In genomic region chr5:53214362-53214761, GRCm38 (mm10) we compare ENCODE assay signal across 8 mouse cellular contexts. TPM values are rescaled to one million over a fixed set of nuclear protein-coding genes. Genes with fewer than 3 reads are reported as not detected.
DNase-seq lines count a peak whose midpoint lies in the region; ATAC-seq and TF ChIP-seq lines count a peak whose summit lies in the region.

No protein-coding gene starts in this region.

- DNase-seq in heart, postnatal 14 days = no peak
- DNase-seq in brain, embryonic 14.5 days (ENCODE audit: low read depth) = peak; percentile 46
- no peak for DNase-seq in layer of hippocampus, adult 18-20 months (ENCODE audit: low spot score in 2 of 2)

- no peak overlapping the region for H3K27ac ChIP-seq in heart, embryonic 14.5 days (replicated peaks in 1 of 2; ENCODE audit: control insufficient read depth in 1 of 2, insufficient read depth in 1 of 2, low read depth in 2 of 2, low read length in 2 of 2)
- peak overlapping the region; percentile 87 for H3K27ac ChIP-seq in forebrain, embryonic 15.5 days (replicated peaks)
- H3K27ac ChIP-seq in limb, embryonic 15.5 days = no peak overlapping the region

- 15% methylated on average over 5 of the region's 5 CpGs for WGBS in heart, embryonic 14.5 days
- 8% methylated on average over 5 of the region's 5 CpGs for WGBS in forebrain, embryonic 15.5 days
- WGBS in limb, embryonic 15.5 days = 16% methylated on average over 5 of the region's 5 CpGs

- TF ChIP-seq CTCF in brain, embryonic 14.5 days (IDR thresholded peaks at IDR 0.05; ENCODE audit: borderline replicate concordance, extremely low read depth, insufficient read depth, insufficient read length) = no peak

- H3K4me3 ChIP-seq in heart, embryonic 14.5 days (ENCODE audit: control insufficient read depth in 1 of 2, insufficient read depth in 1 of 2, low read depth in 1 of 2, low read length in 2 of 2) = peak overlapping the region; percentile 61 to 65
- peak overlapping the region; percentile 85 for H3K4me3 ChIP-seq in forebrain, embryonic 15.5 days
- peak overlapping the region; percentile 61; the same call in 1 of the 2 replicates for H3K4me3 ChIP-seq in limb, embryonic 15.5 days

- peak overlapping the region; percentile 100 for H3K4me2 ChIP-seq in heart, embryonic 14.5 days (ENCODE audit: low read length)
- H3K4me2 ChIP-seq in forebrain, embryonic 15.5 days (replicated peaks) = peak overlapping the region; percentile 96
- peak overlapping the region; percentile 99; the same call in 1 of the 2 replicates for H3K4me2 ChIP-seq in limb, embryonic 15.5 days

- no peak for TF ChIP-seq POLR2A in brain, embryonic 14.5 days (IDR thresholded peaks at IDR 0.05; ENCODE audit: borderline replicate concordance, extremely low read depth, insufficient read depth, insufficient read length, poor library complexity, severe bottlenecking)

- intact Hi-C loops in heart, postnatal 14 days (cut with DNase I) = no loop called here

- 0 out of 2 replicates have a peak overlapping the region, but pooled peaks have one; percentile 7 for H3K9ac ChIP-seq in heart, embryonic 14.5 days (ENCODE audit: low read length)
- peak overlapping the region; percentile 83 for H3K9ac ChIP-seq in forebrain, embryonic 15.5 days (replicated peaks)
- no peak overlapping the region for H3K9ac ChIP-seq in limb, embryonic 15.5 days

- H3K36me3 ChIP-seq in heart, embryonic 14.5 days (ENCODE audit: control insufficient read depth, insufficient read depth, low read length) = no peaks in the 10 kb centered on the region
- H3K36me3 ChIP-seq in forebrain, embryonic 15.5 days = no peaks in the 10 kb centered on the region
- H3K36me3 ChIP-seq in limb, embryonic 15.5 days = no peaks in the 10 kb centered on the region

- no peak for ATAC-seq in heart, embryonic 14.5 days (ENCODE audit: insufficient number of reproducible peaks, insufficient read depth, low FRiP score, low read depth)
- ATAC-seq in forebrain, embryonic 15.5 days (replicated peaks) = peak; percentile 7; the same call in 1 of the 2 replicates
- no peak for ATAC-seq in limb, embryonic 15.5 days (ENCODE audit: insufficient number of reproducible peaks, low FRiP score, low TSS enrichment, low read depth)
- ATAC-seq in frontal cortex, adult (ENCODE audit: low TSS enrichment) = no peak
- ATAC-seq in inflammation-experienced regulatory T-cells, adult 6 months = no peak

- no peaks in the 10 kb centered on the region for H3K9me3 ChIP-seq in heart, embryonic 14.5 days (ENCODE audit: control insufficient read depth, low read length)
- H3K9me3 ChIP-seq in forebrain, embryonic 15.5 days = no peaks in the 10 kb centered on the region
- no peaks in the 10 kb centered on the region for H3K9me3 ChIP-seq in limb, embryonic 15.5 days

- peaks cover 22% of the 10 kb centered on the region for H3K27me3 ChIP-seq in heart, embryonic 14.5 days (ENCODE audit: control insufficient read depth, insufficient read depth, low read length)
- H3K27me3 ChIP-seq in forebrain, embryonic 15.5 days = no peaks in the 10 kb centered on the region
- H3K27me3 ChIP-seq in limb, embryonic 15.5 days = peaks cover 51% of the 10 kb centered on the region

- peaks cover 20 to 22% of the 10 kb centered on the region in 2 experiments for H3K4me1 ChIP-seq in heart, embryonic 14.5 days (ENCODE audit: control insufficient read depth in 2 of 2, insufficient read depth in 2 of 2, low read length in 2 of 2)
- H3K4me1 ChIP-seq in forebrain, embryonic 15.5 days = peaks cover 44% of the 10 kb centered on the region
- peaks cover 17% of the 10 kb centered on the region for H3K4me1 ChIP-seq in limb, embryonic 15.5 days

RNA-seq across cellular contexts. Expression of gene Sel1l3, which starts 0.6 kb away (rescaled TPM):
- 1.5 and 1.7 TPM in 2 replicates for polyA plus RNA-seq in heart, embryonic 14.5 days (2014; fragmentation: Nextera tagmentation; extraction: Ambion mirVana)
- total RNA-seq in heart, postnatal 14 days (2021) = 1 to 10 TPM; 1.1 to 1.2 TPM
- polyA plus RNA-seq in brain, embryonic 14.5 days (2012; rRNA removed) = 15.5 and 17.3 TPM in 2 replicates
- 11.0 and 11.4 TPM in 2 replicates for polyA plus RNA-seq in forebrain, embryonic 15.5 days (2015; fragmentation: Nextera tagmentation; extraction: Ambion mirVana)
- 1.6 and 3.4 TPM in 2 replicates for polyA plus RNA-seq in limb, embryonic 15.5 days (2015; fragmentation: Nextera tagmentation; extraction: Ambion mirVana)
- 10 to 100 TPM; 36.1 to 41.7 TPM for total RNA-seq in layer of hippocampus, adult 18-20 months (2021)
- polyA plus RNA-seq in inflammation-experienced regulatory T-cells, adult 6 months (2017; shearing (Covaris generic)) = under 1 TPM in 1 of 3 experiments, not detected in 2; 0.13 TPM

RNA-seq across cellular contexts. Expression of gene Smim20, which starts 52.5 kb away (rescaled TPM):
- polyA plus RNA-seq in heart, embryonic 14.5 days (2014; fragmentation: Nextera tagmentation; extraction: Ambion mirVana) = 217 and 239 TPM in 2 replicates
- 10 to 100 TPM; 80.5 to 80.8 TPM for total RNA-seq in heart, postnatal 14 days (2021)
- polyA plus RNA-seq in brain, embryonic 14.5 days (2012; rRNA removed) = 47.0 and 51.3 TPM in 2 replicates
- 59.9 and 65.8 TPM in 2 replicates for polyA plus RNA-seq in forebrain, embryonic 15.5 days (2015; fragmentation: Nextera tagmentation; extraction: Ambion mirVana)
- 80.7 and 87.5 TPM in 2 replicates for polyA plus RNA-seq in limb, embryonic 15.5 days (2015; fragmentation: Nextera tagmentation; extraction: Ambion mirVana)
- 10 to 100 TPM; 42.9 to 45.1 TPM for total RNA-seq in layer of hippocampus, adult 18-20 months (2021)
- 100 to 1,000 TPM; 107 to 114 (median 113) TPM for polyA plus RNA-seq in inflammation-experienced regulatory T-cells, adult 6 months (2017; shearing (Covaris generic))
